Mouse (Mus musculus): ENCODE data around the gene Golm1.

Gene Golm1

GRCm38 (mm10) chr13:59676316-59677229 is 962 bp upstream of the Golm1 start:
- DNase-seq (ENCODE audit: low spot score in 2 of 2): no peak

GRCm38 (mm10) chr13:59674761-59675150 is 855 bp downstream of the Golm1 start:
- no peak for DNase-seq (ENCODE audit: low spot score in 2 of 2)

- no peak for DNase-seq (ENCODE audit: low spot score in 2 of 2)
Measured at GRCm38 (mm10) chr13:59674215-59674614, 1.4 kb downstream of the Golm1 start.

- DNase-seq (ENCODE audit: low spot score in 2 of 2): no peak
Measured at GRCm38 (mm10) chr13:59673597-59673996, 2.0 kb downstream of the Golm1 start.

GRCm38 (mm10) chr13:59672248-59672647 is 3.4 kb downstream of the Golm1 start:
- no peak for DNase-seq (ENCODE audit: low spot score in 2 of 2)

GRCm38 (mm10) chr13:59671521-59671920 is 4.1 kb downstream of the Golm1 start:
- no peak for DNase-seq (ENCODE audit: low spot score in 2 of 2)

- DNase-seq (ENCODE audit: low spot score in 2 of 2): no peak
Measured at GRCm38 (mm10) chr13:59669946-59670345, 5.7 kb downstream of the Golm1 start.

- DNase-seq (ENCODE audit: low spot score in 2 of 2): no peak
Measured at GRCm38 (mm10) chr13:59668501-59669093, 7.0 kb downstream of the Golm1 start.

- DNase-seq (ENCODE audit: low spot score in 2 of 2): no peak
Measured at GRCm38 (mm10) chr13:59667763-59668162, 7.8 kb downstream of the Golm1 start.

- DNase-seq (ENCODE audit: low spot score in 2 of 2): no peak
Measured at GRCm38 (mm10) chr13:59663939-59664712, 11.5 kb downstream of the Golm1 start.

- DNase-seq (ENCODE audit: low spot score in 2 of 2): no peak
Measured at GRCm38 (mm10) chr13:59661966-59662365, 13.6 kb downstream of the Golm1 start.

- no peak for DNase-seq (ENCODE audit: low spot score in 2 of 2)
Measured at GRCm38 (mm10) chr13:59661387-59661786, 14.2 kb downstream of the Golm1 start.

GRCm38 (mm10) chr13:59660371-59660770 is 15.2 kb downstream of the Golm1 start:
- DNase-seq (ENCODE audit: low spot score in 2 of 2): no peak

- no peak for DNase-seq (ENCODE audit: low spot score in 2 of 2)
Measured at GRCm38 (mm10) chr13:59657781-59658180, 17.8 kb downstream of the Golm1 start.

GRCm38 (mm10) chr13:59656975-59657388 is 18.6 kb downstream of the Golm1 start:
- no peak for DNase-seq (ENCODE audit: low spot score in 2 of 2)

- DNase-seq (ENCODE audit: low spot score in 2 of 2): no peak
Measured at GRCm38 (mm10) chr13:59656316-59656832, 19.2 kb downstream of the Golm1 start.

- no peak for DNase-seq (ENCODE audit: low spot score in 2 of 2)
Measured at GRCm38 (mm10) chr13:59655718-59656315, 19.8 kb downstream of the Golm1 start.

GRCm38 (mm10) chr13:59654465-59654864 is 21.1 kb downstream of the Golm1 start:
- no peak for DNase-seq (ENCODE audit: low spot score in 2 of 2)

GRCm38 (mm10) chr13:59653136-59653535 is 22.5 kb downstream of the Golm1 start:
- DNase-seq (ENCODE audit: low spot score in 2 of 2): no peak

- no peak for DNase-seq (ENCODE audit: low spot score in 2 of 2)
Measured at GRCm38 (mm10) chr13:59652651-59653050, 23.0 kb downstream of the Golm1 start.

- no peak for DNase-seq (ENCODE audit: low spot score in 2 of 2)
Measured at GRCm38 (mm10) chr13:59649781-59650180, 25.8 kb downstream of the Golm1 start.

- DNase-seq (ENCODE audit: low spot score in 2 of 2): no peak
Measured at GRCm38 (mm10) chr13:59648598-59648997, 27.0 kb downstream of the Golm1 start.

Measured in frontal cortex, postnatal 25 days (tissue).